Mouse (Mus musculus): ENCODE measurements around the gene Slc16a7. TPM values are rescaled to one million over a fixed set of nuclear protein-coding genes. Genes with fewer than 3 reads are reported as not detected.

The Slc16a7 gene
- total and polyA plus RNA-seq, 3 experiments = not detected

GRCm38 (mm10) chr10:125345583-125345982 lies 43.7 kb downstream of the Slc16a7 start:
- Histone ChIP-seq H3K27me3 (ENCODE audit: control insufficient read depth in 1 of 2, insufficient read depth in 2 of 2, low read length in 2 of 2) (no peaks in the 10 kb centered on the region), H3K27ac (ENCODE audit: control insufficient read depth, low read depth, low read length) (no peak overlapping the region), H3K4me1 (ENCODE audit: control insufficient read depth in 1 of 2, insufficient read depth in 2 of 2, low read length in 2 of 2) (no peaks in the 10 kb centered on the region), H3K79me2 (ENCODE audit: control insufficient read depth, insufficient read depth, low read length, poor library complexity) (no peaks in the 10 kb centered on the region), H3K36me3 (ENCODE audit: control insufficient read depth in 1 of 2, insufficient read depth in 2 of 2, low read length in 2 of 2) (no peaks in the 10 kb centered on the region), H3K9me3 (replicated peaks; ENCODE audit: insufficient read depth, low read length) (no peaks in the 10 kb centered on the region), H3K9ac (ENCODE audit: control insufficient read depth, low read depth, low read length, poor library complexity, severe bottlenecking) (no peak overlapping the region), H3K4me3 (ENCODE audit: control insufficient read depth in 1 of 2, insufficient read depth in 1 of 2, low read depth in 2 of 2, low read length in 2 of 2) (no peak overlapping the region)
- DNase-seq (ENCODE audit: low read depth, low spot score) = no peak
- no peak for TF ChIP-seq KAT2A (conservative IDR thresholded peaks at IDR 0.05; ENCODE audit: low read depth, low read length)
- TF ChIP-seq TAL1 (IDR thresholded peaks at IDR 0.05; ENCODE audit: low read length) = no peak
- TF ChIP-seq POLR2A (IDR thresholded peaks at IDR 0.05; ENCODE audit: control insufficient read depth in 1 of 2, insufficient read depth in 1 of 2, low read depth in 1 of 2, low read length in 2 of 2, poor library complexity in 1 of 2) = no peak
- TF ChIP-seq MYB (IDR thresholded peaks at IDR 0.05; ENCODE audit: low read depth, low read length) = no peak
- TF ChIP-seq SMC3 (IDR thresholded peaks at IDR 0.05; ENCODE audit: low read depth, low read length) = no peak
- no peak for TF ChIP-seq MAZ (IDR thresholded peaks at IDR 0.05; ENCODE audit: low read depth, low read length)
- TF ChIP-seq USF1 (IDR thresholded peaks at IDR 0.05; ENCODE audit: low read depth, low read length) = no peak
- no peak for TF ChIP-seq MAX (IDR thresholded peaks at IDR 0.05; ENCODE audit: low read length)
- TF ChIP-seq GATA1 (IDR thresholded peaks at IDR 0.05; ENCODE audit: low read depth, low read length) = no peak
- TF ChIP-seq ZC3H11A (IDR thresholded peaks at IDR 0.05; ENCODE audit: low read depth, low read length) = no peak
- TF ChIP-seq NRF1 (IDR thresholded peaks at IDR 0.05; ENCODE audit: insufficient read depth, low read depth, low read length, poor library complexity, severe bottlenecking) = no peak

DNA sequence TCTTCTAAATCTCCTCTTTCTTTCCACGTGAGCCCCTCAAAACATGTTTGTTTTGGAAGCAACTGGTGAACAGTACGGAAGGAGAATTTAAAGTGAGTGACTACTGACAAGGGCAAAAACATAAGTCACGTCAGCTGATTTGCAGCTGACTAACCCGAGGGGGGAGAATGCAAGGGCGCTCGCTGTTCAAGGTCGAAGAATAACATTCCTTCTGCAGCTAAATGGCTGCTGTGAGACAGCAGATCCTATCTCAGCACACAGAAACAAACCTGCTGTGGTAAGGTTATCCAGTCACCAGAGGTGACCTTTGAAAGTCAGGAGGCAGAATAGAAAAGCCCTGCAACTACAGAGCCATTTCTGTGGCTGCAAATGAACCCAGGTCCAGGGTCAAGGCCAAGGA lies 47.1 kb downstream of the Slc16a7 start:
- H3K9me3 ChIP-seq (replicated peaks; ENCODE audit: insufficient read depth, low read length) = no peaks in the 10 kb centered on the region
- TF ChIP-seq MAFK (IDR thresholded peaks at IDR 0.05; ENCODE audit: borderline replicate concordance, low read depth, low read length) (no peak), MXI1 (IDR thresholded peaks at IDR 0.05; ENCODE audit: low read depth, low read length) (no peak), SMC3 (IDR thresholded peaks at IDR 0.05; ENCODE audit: low read depth, low read length) (no peak), NELFE (IDR thresholded peaks at IDR 0.05; ENCODE audit: low read depth, low read length) (no peak), POLR2AphosphoS2 (IDR thresholded peaks at IDR 0.05; ENCODE audit: low read length) (no peak), MAX (IDR thresholded peaks at IDR 0.05; ENCODE audit: low read length) (no peak), GATA1 (IDR thresholded peaks at IDR 0.05; ENCODE audit: low read depth, low read length) (no peak), USF2 (IDR thresholded peaks at IDR 0.05; ENCODE audit: borderline replicate concordance in 1 of 2, insufficient read depth in 1 of 2, low read depth in 1 of 2, low read length in 2 of 2) (no peak), MYB (IDR thresholded peaks at IDR 0.05; ENCODE audit: low read depth, low read length) (no peak), ETS1 (IDR thresholded peaks at IDR 0.05; ENCODE audit: low read depth, low read length) (no peak), TBP (IDR thresholded peaks at IDR 0.05; ENCODE audit: low read depth, low read length) (no peak), ELF1 (IDR thresholded peaks at IDR 0.05; ENCODE audit: low read depth, low read length) (no peak)

More for the DNA sequence above, 47.1 kb downstream of the Slc16a7 start:
- H3K79me2 ChIP-seq (ENCODE audit: control insufficient read depth, insufficient read depth, low read length, poor library complexity) = no peaks in the 10 kb centered on the region
- H3K4me1 ChIP-seq (ENCODE audit: control insufficient read depth in 1 of 2, insufficient read depth in 2 of 2, low read length in 2 of 2) = no peaks in the 10 kb centered on the region
- H3K36me3 ChIP-seq (ENCODE audit: control insufficient read depth in 1 of 2, insufficient read depth in 2 of 2, low read length in 2 of 2) = no peaks in the 10 kb centered on the region
- no peak overlapping the region for H3K9ac ChIP-seq (ENCODE audit: control insufficient read depth, low read depth, low read length, poor library complexity, severe bottlenecking)
- H3K27ac ChIP-seq (ENCODE audit: control insufficient read depth, low read depth, low read length) = no peak overlapping the region
- no peaks in the 10 kb centered on the region for H3K27me3 ChIP-seq (ENCODE audit: control insufficient read depth in 1 of 2, insufficient read depth in 2 of 2, low read length in 2 of 2)
- no peak overlapping the region for H3K4me3 ChIP-seq (ENCODE audit: control insufficient read depth in 1 of 2, insufficient read depth in 1 of 2, low read depth in 2 of 2, low read length in 2 of 2)
- no peak for DNase-seq (ENCODE audit: low read depth, low spot score)

Measured in MEL (cell line).